In genomic region chr12:75286166-75286565, GRCm38 (mm10) we compare ENCODE assay signal across 14 mouse cellular contexts. TPM values are rescaled to one million over a fixed set of nuclear protein-coding genes. Genes with fewer than 3 reads are reported as not detected.
DNase-seq lines count a peak whose midpoint lies in the region; ATAC-seq and TF ChIP-seq lines count a peak whose summit lies in the region.
"Had no signal": no experiment of that assay in that cellular context is flagged by ENCODE, and none has a peak within 500 bp of the region (broad histone marks: within the 10 kb centered on the region; RNA-seq: fewer than 3 reads in every experiment).

No protein-coding gene starts in this region.

- no peak overlapping the region for H3K4me2 ChIP-seq in heart, embryonic 12.5 days
- H3K4me2 ChIP-seq in embryonic facial prominence, embryonic 14.5 days (ENCODE audit: low read depth, low read length): no peak overlapping the region
- H3K4me2 ChIP-seq in limb, embryonic 12.5 days: no peak overlapping the region
- H3K4me2 ChIP-seq in stomach, postnatal 0 days (replicated peaks; ENCODE audit: low read depth): no peak overlapping the region
- H3K4me2 ChIP-seq: hindbrain, embryonic 15.5 days had no signal

- no peak overlapping the region for H3K9ac ChIP-seq in heart, embryonic 12.5 days
- no peak overlapping the region for H3K9ac ChIP-seq in embryonic facial prominence, embryonic 14.5 days (ENCODE audit: low read depth, low read length)
- no peak overlapping the region for H3K9ac ChIP-seq in limb, embryonic 12.5 days (replicated peaks)
- no peak overlapping the region for H3K9ac ChIP-seq in stomach, postnatal 0 days (ENCODE audit: low read length)
- H3K9ac ChIP-seq: hindbrain, embryonic 15.5 days; liver, postnatal 0 days had no signal

- no peak for TF ChIP-seq EP300 in stomach, postnatal 0 days (optimal IDR thresholded peaks at IDR 0.05)

- peaks cover 11% of the 10 kb centered on the region for H3K4me1 ChIP-seq in heart, embryonic 12.5 days (replicated peaks)
- peaks cover 12% of the 10 kb centered on the region for H3K4me1 ChIP-seq in embryonic facial prominence, embryonic 14.5 days (ENCODE audit: control insufficient read depth, insufficient read depth, low read length)
- H3K4me1 ChIP-seq in limb, embryonic 12.5 days (replicated peaks): peaks cover 8% of the 10 kb centered on the region
- 0 out of 2 replicates have a peak, but pooled peaks cover 2% of the 10 kb centered on the region for H3K4me1 ChIP-seq in stomach, postnatal 0 days (replicated peaks; ENCODE audit: control insufficient read depth, insufficient read depth)
- H3K4me1 ChIP-seq: hindbrain, embryonic 15.5 days had no signal

- TF ChIP-seq CTCF in stomach, postnatal 0 days (IDR thresholded peaks at IDR 0.05; ENCODE audit: low read depth): no peak

- H3K4me3 ChIP-seq in heart, embryonic 12.5 days: no peak overlapping the region
- H3K4me3 ChIP-seq in embryonic facial prominence, embryonic 14.5 days (ENCODE audit: low read depth, low read length): no peak overlapping the region
- no peak overlapping the region for H3K4me3 ChIP-seq in limb, embryonic 12.5 days (replicated peaks)
- H3K4me3 ChIP-seq in stomach, postnatal 0 days (ENCODE audit: low read depth, low read length): no peak overlapping the region
- H3K4me3 ChIP-seq: hindbrain, embryonic 15.5 days had no signal

- no peak overlapping the region; the same call in 1 of the 2 replicates for H3K27ac ChIP-seq in heart, embryonic 12.5 days (ENCODE audit: poor library complexity, severe bottlenecking)
- H3K27ac ChIP-seq in embryonic facial prominence, embryonic 14.5 days (replicated peaks; ENCODE audit: low read depth, low read length): no peak overlapping the region
- H3K27ac ChIP-seq in limb, embryonic 12.5 days: peak overlapping the region; percentile 42; the same call in 1 of the 2 replicates
- H3K27ac ChIP-seq in stomach, postnatal 0 days (replicated peaks): no peak overlapping the region
- H3K27ac ChIP-seq: hindbrain, embryonic 15.5 days had no signal

- no peaks in the 10 kb centered on the region for H3K36me3 ChIP-seq in heart, embryonic 12.5 days
- H3K36me3 ChIP-seq in embryonic facial prominence, embryonic 14.5 days (ENCODE audit: control insufficient read depth, insufficient read depth, low read length): no peaks in the 10 kb centered on the region
- H3K36me3 ChIP-seq in limb, embryonic 12.5 days: no peaks in the 10 kb centered on the region
- H3K36me3 ChIP-seq in stomach, postnatal 0 days (ENCODE audit: control insufficient read depth, insufficient read depth, low read length): no peaks in the 10 kb centered on the region
- H3K36me3 ChIP-seq: hindbrain, embryonic 15.5 days had no signal

- H3K27me3 ChIP-seq in heart, embryonic 12.5 days (replicated peaks): peaks cover 46% of the 10 kb centered on the region
- no peaks in the 10 kb centered on the region for H3K27me3 ChIP-seq in embryonic facial prominence, embryonic 14.5 days (replicated peaks; ENCODE audit: control insufficient read depth, insufficient read depth, low read length)
- H3K27me3 ChIP-seq in limb, embryonic 12.5 days: no peaks in the 10 kb centered on the region
- no peaks in the 10 kb centered on the region for H3K27me3 ChIP-seq in stomach, postnatal 0 days (ENCODE audit: control insufficient read depth, insufficient read depth, low read length)
- H3K27me3 ChIP-seq: hindbrain, embryonic 15.5 days had no signal

- 41% methylated on average over 3 of the region's 3 CpGs for WGBS in heart, embryonic 12.5 days
- WGBS in embryonic facial prominence, embryonic 14.5 days: 50% methylated on average over 3 of the region's 3 CpGs
- WGBS in limb, embryonic 12.5 days: 57% methylated on average over 3 of the region's 3 CpGs
- 76% methylated on average over 3 of the region's 3 CpGs for WGBS in stomach, postnatal 0 days

- DNase-seq in heart, adult 18-20 months: peak; percentile 68 to 86
- peak; percentile 61 for DNase-seq in embryonic facial prominence, embryonic 14.5 days (ENCODE audit: low spot score)
- DNase-seq in heart, adult 9 months (ENCODE audit: low spot score in 2 of 2): peak; percentile 67 to 75
- DNase-seq in frontal cortex, postnatal 25 days (ENCODE audit: low spot score in 2 of 2): no peak
- DNase-seq in stomach, postnatal 0 days (ENCODE audit: low spot score): no peak
- DNase-seq in thymus, postnatal 10 days (ENCODE audit: low spot score in 2 of 2): no peak
- DNase-seq: adrenal gland, postnatal 25 days; kidney, adult 18-20 months; liver, postnatal 0 days had no signal

- no peak for ATAC-seq in heart, embryonic 12.5 days (ENCODE audit: insufficient number of reproducible peaks, low FRiP score)
- ATAC-seq in embryonic facial prominence, embryonic 14.5 days (ENCODE audit: low read depth): no peak
- ATAC-seq in limb, embryonic 12.5 days (ENCODE audit: insufficient number of reproducible peaks, insufficient read depth, low FRiP score, low TSS enrichment, low read depth): no peak
- ATAC-seq in stomach, postnatal 0 days (ENCODE audit: low FRiP score, low TSS enrichment): no peak
- ATAC-seq: liver, postnatal 0 days had no signal

- H3K9me3 ChIP-seq in heart, embryonic 12.5 days (replicated peaks): no peaks in the 10 kb centered on the region
- H3K9me3 ChIP-seq in embryonic facial prominence, embryonic 14.5 days (ENCODE audit: control insufficient read depth, low read length): no peaks in the 10 kb centered on the region
- no peaks in the 10 kb centered on the region for H3K9me3 ChIP-seq in limb, embryonic 12.5 days
- H3K9me3 ChIP-seq in stomach, postnatal 0 days (ENCODE audit: control insufficient read depth, low read length): no peaks in the 10 kb centered on the region
- H3K9me3 ChIP-seq: hindbrain, embryonic 15.5 days had no signal

RNA-seq across cellular contexts. Expression of gene Rhoj, which starts 22.0 kb away (rescaled TPM):
- total RNA-seq in heart, adult 18-20 months (2021): 10 to 100 TPM; 32.4 to 35.7 TPM
- 36.0 and 38.6 TPM in 2 replicates for polyA plus RNA-seq in heart, embryonic 12.5 days (2016; fragmentation: Nextera tagmentation; extraction: Ambion mirVana)
- polyA plus RNA-seq in embryonic facial prominence, embryonic 14.5 days (2014; fragmentation: Nextera tagmentation; extraction: Ambion mirVana): 85.4 and 97.5 TPM in 2 replicates
- 32.7 and 33.0 TPM in 2 replicates for polyA plus RNA-seq in limb, embryonic 12.5 days (2016; fragmentation: Nextera tagmentation; extraction: Ambion mirVana)
- polyA plus RNA-seq in stomach, postnatal 0 days (2015; fragmentation: Nextera tagmentation; extraction: Ambion mirVana): 41.2 and 43.0 TPM in 2 replicates
- total RNA-seq: common myeloid progenitor, adult 5-6 weeks; megakaryocyte-erythroid progenitor cell, adult 5-6 weeks had no signal

Comparison
In these comparisons a context has a peak if more than half of its experiments do, and no peak if none do; other contexts are left out.
1. DNase-seq: peak in heart, adult 18-20 months (2 of 2), embryonic facial prominence, embryonic 14.5 days (single experiment) and heart, adult 9 months (2 of 2); none in frontal cortex, postnatal 25 days (0 of 2), stomach, postnatal 0 days (single experiment) and thymus, postnatal 10 days (0 of 2).